ENCODE assay signal across 8 mouse cellular contexts in genomic region chr15:89378831-89379401, GRCm38 (mm10). TPM values are rescaled to one million over a fixed set of nuclear protein-coding genes. Genes with fewer than 3 reads are reported as not detected.
DNase-seq lines count a peak whose midpoint lies in the region; ATAC-seq and TF ChIP-seq lines count a peak whose summit lies in the region.

Gene Odf3b (minus strand): TSS chr15:89379282.

- WGBS in heart, adult 2 months: under 1% methylated on average over 32 of the region's 33 CpGs
- WGBS in lung, embryonic 15.5 days: 1% methylated on average over 33 of the region's 33 CpGs

- peak within 1 kb of the TSS; percentile 87 for H3K27ac ChIP-seq in heart, adult 2 months
- no peak within 1 kb of the TSS for H3K27ac ChIP-seq in lung, embryonic 15.5 days

- H3K9me3 ChIP-seq in lung, embryonic 15.5 days: no peaks in the 10 kb centered on the region

- H3K9ac ChIP-seq in heart, adult 2 months (ENCODE audit: low read depth, low read length): peak within 1 kb of the TSS; percentile 35
- peak within 1 kb of the TSS; percentile 18; the same call in 1 of the 2 replicates for H3K9ac ChIP-seq in lung, embryonic 15.5 days

- TF ChIP-seq POLR2A in heart, adult 2 months (IDR thresholded peaks at IDR 0.05; ENCODE audit: insufficient read depth, low read depth, low read length): peak; percentile 45; the same call in 1 of the 2 replicates

- peak; percentile 62 for DNase-seq in R1 (ENCODE audit: low read depth, low spot score)
- DNase-seq in cerebellum, adult 9-11 months: peak; percentile 93
- peak; percentile 72 for DNase-seq in heart, adult 2 months
- DNase-seq in kidney, adult 11 months: peak; percentile 33
- DNase-seq in retina, postnatal 1 day: peak; percentile 55
- no peak for DNase-seq in layer of hippocampus, adult 18-20 months (ENCODE audit: low spot score in 2 of 2)
- no peak for DNase-seq in layer of hippocampus, adult 11-12 months (ENCODE audit: low spot score)

- intact Hi-C loops in heart, adult 2 months (cut with DNase I): loop anchor here (10.0 kb wide), 1 partner anchor 234 kb away; the partner anchor contains the start of genes Mapk11 and Mapk12

- no peak for TF ChIP-seq EP300 in heart, adult 2 months (IDR thresholded peaks at IDR 0.05; ENCODE audit: insufficient read depth, low read depth, low read length)

- no peak for ATAC-seq in lung, embryonic 15.5 days (ENCODE audit: borderline replicate concordance, extremely low read depth, low FRiP score, low TSS enrichment)

- peak within 1 kb of the TSS; percentile 62 for H3K4me3 ChIP-seq in heart, adult 2 months
- peak within 1 kb of the TSS; percentile 41 for H3K4me3 ChIP-seq in lung, embryonic 15.5 days

- no peaks in the 10 kb centered on the region for H3K79me2 ChIP-seq in heart, adult 2 months (replicated peaks; ENCODE audit: control insufficient read depth, insufficient read depth, low read length)

- peak within 1 kb of the TSS; percentile 76 for H3K4me2 ChIP-seq in lung, embryonic 15.5 days

- TF ChIP-seq CTCF in heart, adult 2 months (IDR thresholded peaks at IDR 0.05): no peak

- H3K4me1 ChIP-seq in heart, adult 2 months (ENCODE audit: control insufficient read depth, insufficient read depth, low read length): no peaks in the 10 kb centered on the region
- H3K4me1 ChIP-seq in lung, embryonic 15.5 days: peaks cover 21% of the 10 kb centered on the region

- H3K27me3 ChIP-seq in heart, adult 2 months (ENCODE audit: control insufficient read depth, insufficient read depth, low read length): 0 out of 2 replicates have a peak, but pooled peaks cover 2% of the 10 kb centered on the region
- H3K27me3 ChIP-seq in lung, embryonic 15.5 days: peaks cover 61% of the 10 kb centered on the region

- no peaks in the 10 kb centered on the region for H3K36me3 ChIP-seq in heart, adult 2 months (ENCODE audit: control insufficient read depth, insufficient read depth, low read length)
- H3K36me3 ChIP-seq in lung, embryonic 15.5 days: no peaks in the 10 kb centered on the region

RNA-seq across cellular contexts. Expression of gene Odf3b, which starts in this region (rescaled TPM):
- total RNA-seq in heart, adult 2 months (2021): under 1 TPM; 0.91 to 0.94 TPM
- polyA plus RNA-seq in heart, adult 2 months (2012; rRNA removed): 3.6 and 9.1 TPM in 2 replicates
- 3.0 and 4.1 TPM in 2 replicates for polyA plus RNA-seq in lung, embryonic 15.5 days (2015; fragmentation: Nextera tagmentation; extraction: Ambion mirVana)
- total RNA-seq in layer of hippocampus, adult 18-20 months (2021): 1 to 10 TPM; 3.2 to 4.3 TPM

Comparison
In these comparisons a context has a peak if more than half of its experiments do, and no peak if none do; other contexts are left out.
1. DNase-seq: peak in R1 (single experiment), cerebellum, adult 9-11 months (single experiment), heart, adult 2 months (2 of 2), kidney, adult 11 months (single experiment) and retina, postnatal 1 day (single experiment); none in layer of hippocampus, adult 18-20 months (0 of 2) and layer of hippocampus, adult 11-12 months (single experiment).